Mouse (Mus musculus) gastrocnemius, adult 18-20 months (tissue): ENCODE measurements around the gene Gm4894. TPM values are rescaled to one million over a fixed set of nuclear protein-coding genes. Genes with fewer than 3 reads are reported as not detected.

Source experiments
- DNase-seq: peaks from one replicate; pipeline ENCODE4 v3.0.0; 2021; ENCODE audit warnings: low spot score
- long read RNA-seq, 2 experiments: library from polyadenylated mRNA; stranded (forward); transcript quantifications; one replicate each; pipeline ENCODE4 v2.0.0; 2021
- total RNA-seq, 2 experiments: library from RNA; stranded (reverse); gene quantifications; 2 replicates each; pipeline ENCODE4 v1.2.3; 2021

Gm4894 gene
- not detected for total RNA-seq
- long read RNA-seq, experiment 1, result 0 reads
- long read RNA-seq, experiment 2, result 0 reads

DNA sequence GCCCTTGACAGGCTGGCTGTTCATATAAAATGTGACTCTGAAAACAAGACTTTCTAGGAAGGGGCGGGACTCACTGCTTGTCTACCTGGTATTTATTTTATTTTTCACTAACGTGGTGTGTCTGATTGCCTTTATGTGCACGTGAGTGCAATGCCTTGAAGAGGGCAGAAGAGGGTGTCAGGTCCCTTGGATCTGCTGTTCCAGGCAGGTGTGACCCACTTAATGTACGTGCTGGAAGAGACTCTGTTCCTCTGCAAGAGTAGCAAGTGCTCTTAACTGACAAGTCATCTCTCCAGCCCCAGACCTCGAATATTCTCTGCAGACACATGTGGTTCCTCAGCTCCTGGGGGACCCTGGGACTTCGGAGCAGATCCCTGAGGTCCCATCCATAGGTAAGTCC, at the start of gene Gm4894:
Gene Gm4894, plus strand, starts transcription at position 301 of the 400 bp plus-strand sequence.
- no peak for DNase-seq

DNA sequence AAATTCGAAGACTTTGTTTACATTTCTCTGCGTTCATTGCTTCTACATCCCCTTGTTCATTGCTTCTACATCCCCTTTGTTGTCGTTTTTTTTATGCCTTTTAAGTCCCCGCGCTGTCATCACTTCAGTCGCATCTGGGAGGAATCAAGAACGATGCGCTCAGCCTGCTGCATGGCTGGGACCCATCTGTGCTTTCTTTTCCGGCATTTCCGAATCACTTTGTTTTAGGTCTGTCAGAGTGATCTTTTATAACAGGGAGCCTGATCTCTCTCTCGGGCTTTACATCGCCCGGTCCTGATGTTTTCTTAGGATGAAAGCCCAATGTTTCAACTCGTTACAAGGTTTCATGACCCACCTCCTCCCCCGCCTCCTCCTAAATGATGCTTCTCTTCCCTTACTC, 44.0 kb upstream of the Gm4894 start:
- DNase-seq, result no peak

DNA sequence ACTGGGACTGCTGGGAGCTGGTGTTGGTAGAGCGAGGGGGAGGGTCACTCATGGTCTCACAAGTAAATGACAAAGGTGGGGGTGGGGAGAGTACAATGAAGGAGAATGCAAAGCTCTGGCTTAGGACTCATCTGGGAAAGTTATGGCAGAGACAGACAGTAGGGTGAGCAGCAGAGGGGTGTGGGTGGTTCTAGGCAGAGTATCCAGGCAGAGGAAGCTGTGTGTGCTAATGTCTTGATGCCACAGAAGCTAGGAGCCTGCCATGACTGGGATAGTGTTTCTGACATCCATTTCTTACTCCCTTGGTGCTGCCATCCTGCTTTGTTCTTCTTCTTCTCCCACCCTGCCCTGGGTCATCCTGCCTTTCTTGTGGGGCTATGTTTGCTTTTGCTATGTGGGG, 38.8 kb upstream of the Gm4894 start:
- DNase-seq, result no peak

DNA sequence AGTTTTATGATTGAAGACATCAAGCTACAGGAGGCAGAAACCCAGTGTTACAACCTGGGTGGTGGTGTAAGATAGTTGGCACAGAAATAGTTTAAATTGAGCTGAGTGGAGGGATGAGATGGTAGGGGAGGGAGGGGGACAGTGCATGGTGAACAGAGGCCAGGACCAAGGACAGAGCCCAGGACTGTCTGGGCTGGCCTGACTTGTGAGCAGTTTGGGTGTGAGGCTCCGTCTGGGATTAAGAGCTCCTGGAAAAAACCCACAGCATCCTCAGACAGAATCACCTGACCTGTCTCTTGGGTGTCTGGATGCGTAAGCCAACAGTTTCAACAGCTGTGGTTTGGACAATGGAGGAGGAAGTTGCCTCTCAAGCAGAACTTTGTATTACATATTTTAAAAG, 35.6 kb upstream of the Gm4894 start:
- no peak for DNase-seq

DNA sequence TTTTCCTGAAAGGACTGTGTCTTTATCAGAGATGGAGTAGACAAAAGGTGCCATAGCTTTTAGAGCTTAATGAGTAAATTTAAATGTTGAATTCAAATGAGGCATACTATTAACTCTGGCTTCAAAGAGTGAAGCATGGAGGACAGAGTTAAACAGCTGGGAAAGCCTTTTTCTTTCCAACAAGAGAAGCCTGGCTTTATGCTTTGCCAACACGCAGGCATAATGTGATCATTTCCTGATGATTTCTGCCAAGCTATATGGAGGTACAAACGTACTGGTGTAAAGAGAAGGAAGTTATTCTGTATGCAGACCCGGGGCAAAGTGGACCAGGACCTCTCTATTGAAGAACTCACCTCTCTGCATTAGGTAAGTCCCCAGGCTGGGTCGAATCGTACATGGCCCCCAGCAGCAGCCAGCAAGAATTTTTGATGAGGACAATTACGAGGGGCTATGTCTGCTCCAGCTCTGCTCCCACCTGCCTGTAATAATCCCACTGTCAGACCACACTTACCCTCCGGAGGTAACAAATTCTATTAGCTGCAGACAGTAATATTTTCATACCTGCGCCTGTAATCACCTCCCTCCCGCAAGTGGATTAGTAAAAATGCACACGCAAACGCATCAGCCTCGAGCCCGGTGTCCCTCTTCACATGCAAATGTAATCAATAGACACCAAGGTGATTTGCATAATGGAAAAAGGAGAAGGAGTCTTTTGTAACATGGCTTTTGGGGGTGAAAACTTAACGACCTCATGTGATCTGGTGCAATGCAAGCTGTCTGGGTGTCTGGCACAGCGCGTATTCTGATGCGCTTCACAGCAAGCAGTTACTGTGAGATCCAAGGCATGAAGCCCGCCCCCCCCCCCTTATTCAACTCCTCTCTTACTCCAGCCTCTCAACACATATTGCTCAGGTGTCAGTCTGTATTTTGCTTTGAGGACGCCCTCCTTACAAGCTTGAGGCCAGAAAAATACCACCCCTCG, 32.4 kb upstream of the Gm4894 start:
- DNase-seq, result no peak

DNA sequence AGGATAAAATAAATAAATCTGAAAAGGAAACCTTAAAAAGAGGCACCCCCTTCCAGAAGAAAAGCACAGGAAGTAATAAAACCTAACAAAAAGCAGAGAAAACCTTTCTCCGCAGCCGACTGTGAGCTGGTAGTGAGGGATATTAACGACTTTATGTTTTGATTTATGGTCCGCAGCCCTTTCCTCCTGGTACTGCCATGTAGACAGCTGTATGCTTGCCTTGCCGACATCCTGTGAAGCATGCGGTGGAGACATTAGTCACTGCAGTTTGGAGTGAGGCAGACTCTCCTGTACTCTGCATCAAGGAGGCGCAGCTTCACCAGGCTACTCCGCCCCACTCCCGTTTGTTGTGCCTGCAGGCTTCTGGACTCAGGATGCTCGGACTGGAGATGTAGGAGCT, 25.8 kb upstream of the Gm4894 start:
- DNase-seq, result no peak

DNA sequence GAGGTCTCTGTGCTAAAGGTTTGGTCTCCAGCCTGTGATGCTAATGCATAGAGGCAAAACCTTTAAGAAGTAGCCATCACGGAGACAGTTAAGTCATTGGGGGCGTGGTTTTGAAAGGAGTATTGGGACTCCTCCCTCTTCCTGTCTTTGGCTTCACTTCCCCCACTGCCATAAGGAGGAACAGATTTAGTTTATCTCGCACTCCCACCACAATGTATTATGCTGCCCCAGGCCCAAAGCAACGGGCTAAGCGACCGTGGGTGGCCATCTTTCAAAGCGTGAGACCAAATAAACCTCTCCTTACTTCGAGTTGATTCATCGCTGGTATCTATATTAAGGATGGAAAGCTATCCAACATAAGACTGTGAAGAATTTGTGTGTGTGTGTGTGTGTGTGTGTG, 22.9 kb upstream of the Gm4894 start:
- no peak for DNase-seq

DNA sequence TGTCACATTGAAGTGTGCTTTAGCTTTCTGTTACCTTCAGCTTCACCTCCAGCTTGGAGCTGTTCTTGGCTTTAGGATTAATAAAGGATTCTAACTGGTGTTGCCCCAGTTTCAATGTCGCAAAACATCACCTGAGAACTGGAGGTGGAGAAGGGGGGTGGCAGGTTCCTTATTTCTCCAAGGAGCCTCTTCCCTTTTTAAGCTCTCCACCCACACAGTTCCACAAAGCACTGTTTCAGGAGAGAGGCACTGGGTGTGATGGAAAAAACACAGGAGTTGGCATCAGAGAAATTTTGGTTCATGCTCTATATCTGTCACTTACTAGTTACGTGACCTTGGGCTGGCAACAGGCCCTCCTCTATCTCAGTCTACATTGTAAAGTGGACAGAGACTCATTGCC, 21.3 kb upstream of the Gm4894 start:
- no peak for DNase-seq

DNA sequence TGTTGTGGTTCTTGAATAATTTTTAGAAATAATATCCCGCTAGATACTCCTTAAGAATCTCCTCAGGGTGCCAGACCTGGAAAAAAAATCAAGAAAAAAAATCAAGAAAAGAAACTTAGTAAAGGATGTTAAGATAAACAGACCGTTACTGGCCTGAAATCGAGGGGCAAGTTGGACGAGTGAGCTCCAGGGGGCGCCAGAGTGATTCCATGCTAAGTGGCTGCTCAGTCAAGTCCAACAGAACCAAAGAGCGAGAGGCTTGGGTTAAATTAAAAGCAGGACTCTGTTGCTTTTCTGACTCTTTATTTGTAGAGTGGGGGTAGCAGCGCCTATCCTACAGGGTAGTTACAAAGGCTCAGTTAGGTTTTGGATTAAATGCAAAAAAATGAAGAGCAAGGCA, 3.5 kb upstream of the Gm4894 start:
- DNase-seq, result peak; percentile 47

DNA sequence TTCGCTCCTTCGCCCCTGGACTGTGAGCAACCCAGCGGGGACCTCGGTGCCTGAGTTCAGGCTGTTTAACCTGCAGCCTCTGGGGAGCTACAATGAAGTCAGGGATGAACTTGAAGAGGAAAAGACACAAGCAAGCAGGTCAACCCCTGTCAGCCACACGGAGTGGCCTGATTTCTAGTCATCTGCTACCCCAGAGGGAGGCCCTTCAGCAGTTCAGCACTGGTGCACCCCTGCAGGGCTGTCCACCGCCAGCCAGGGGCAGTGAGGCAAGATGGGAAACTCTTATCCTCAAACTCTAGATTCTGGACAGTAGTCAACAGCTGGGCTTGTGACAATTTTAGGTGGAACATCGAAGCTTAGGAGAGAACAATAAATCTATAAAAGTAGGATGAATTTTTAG, 18.6 kb downstream of the Gm4894 start:
- DNase-seq, result no peak

DNA sequence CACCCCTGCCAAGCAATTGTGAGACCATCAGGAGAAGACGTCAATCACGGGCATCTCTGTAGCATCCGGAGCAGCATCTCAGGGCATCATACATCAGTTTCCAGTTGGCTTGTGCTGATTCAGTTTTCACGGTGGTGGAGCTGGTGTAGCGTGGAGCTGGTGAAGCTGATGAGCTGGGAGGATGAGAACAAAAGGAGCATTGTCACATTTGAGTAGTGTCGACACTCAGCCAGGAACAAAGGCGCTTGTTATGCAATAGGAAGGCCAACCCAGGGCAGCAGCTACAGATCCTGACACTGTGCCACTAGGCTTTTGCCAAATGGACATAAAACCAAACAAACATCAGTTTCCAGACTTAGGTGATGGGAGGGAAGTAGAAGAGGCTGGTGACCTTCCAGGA, 23.2 kb downstream of the Gm4894 start:
- no peak for DNase-seq

DNA sequence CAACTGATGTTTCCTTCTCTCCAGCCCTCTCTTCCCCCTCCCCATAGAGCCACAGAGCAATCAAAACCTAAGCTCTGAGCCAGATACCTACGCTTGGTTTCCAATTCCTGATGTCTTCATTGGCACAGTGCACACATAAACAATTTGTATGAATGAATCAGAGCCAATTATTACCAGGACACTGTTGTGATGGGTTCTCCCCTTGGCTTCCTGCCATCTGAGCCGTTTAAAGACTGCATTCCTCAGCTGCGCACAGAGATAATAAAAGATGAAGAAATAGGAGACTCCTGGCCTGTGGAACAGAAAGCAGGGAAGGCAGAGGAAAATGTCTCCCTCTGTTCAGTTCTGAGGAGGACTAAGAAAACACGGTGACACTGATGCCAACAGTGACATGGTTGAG, 25.6 kb downstream of the Gm4894 start:
- DNase-seq, result no peak

DNA sequence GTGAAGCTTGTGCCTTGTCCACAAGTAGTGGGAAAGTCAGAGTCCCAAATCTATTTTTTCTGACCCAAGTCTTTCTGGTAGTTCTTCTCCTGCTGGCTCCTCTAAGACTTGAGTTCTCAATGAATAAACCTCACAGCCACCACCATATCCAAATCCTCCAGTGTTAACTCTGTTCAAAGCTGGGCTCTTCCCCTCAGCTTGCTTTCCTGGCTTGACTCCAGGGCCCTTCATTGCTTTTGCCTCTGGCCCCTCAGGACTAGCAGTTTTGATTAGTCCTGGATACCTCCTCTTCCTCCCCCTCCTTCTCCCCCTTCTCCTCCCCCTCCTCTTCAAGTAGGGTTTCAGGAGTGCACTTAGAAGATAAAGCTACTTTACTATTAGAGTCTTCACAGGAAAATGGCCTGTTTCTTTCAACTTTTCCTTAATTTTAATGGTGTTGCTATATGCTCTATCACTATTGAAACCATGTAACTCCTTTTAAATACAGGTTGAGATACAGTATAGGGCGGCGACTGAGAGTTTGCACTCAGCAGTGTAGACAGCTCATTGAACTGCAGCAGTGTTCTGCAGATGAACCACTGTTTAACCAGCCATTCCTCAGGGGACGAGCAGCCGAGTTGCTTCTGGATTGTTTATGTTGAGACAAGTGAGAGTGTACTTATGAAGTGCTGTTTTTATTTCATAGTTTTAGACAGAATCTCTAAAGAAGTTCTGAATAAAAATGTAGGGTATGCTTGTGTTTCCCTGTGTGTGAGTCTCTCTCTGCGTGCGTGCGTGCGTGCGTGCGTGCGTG, 26.4 kb downstream of the Gm4894 start:
- no peak for DNase-seq

DNA sequence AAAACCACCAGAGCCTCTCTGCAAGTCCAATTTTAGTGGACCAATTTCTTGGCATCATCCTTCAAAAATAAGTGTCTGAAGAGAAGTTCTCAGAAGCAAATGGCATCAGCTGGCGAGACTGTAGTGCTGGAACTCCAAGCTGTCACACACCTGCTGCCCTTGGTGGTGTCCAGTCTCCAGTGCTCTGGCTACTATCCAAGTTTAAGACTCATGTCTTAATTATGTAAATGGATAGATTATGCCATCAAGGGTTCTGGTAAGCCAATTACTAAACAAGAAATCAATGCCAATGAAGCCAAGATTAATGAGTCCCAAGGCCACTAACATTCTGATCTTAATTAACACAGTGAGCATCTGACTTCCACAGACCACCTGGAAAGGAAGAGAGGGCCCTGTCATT, 44.8 kb downstream of the Gm4894 start:
- no peak for DNase-seq

DNA sequence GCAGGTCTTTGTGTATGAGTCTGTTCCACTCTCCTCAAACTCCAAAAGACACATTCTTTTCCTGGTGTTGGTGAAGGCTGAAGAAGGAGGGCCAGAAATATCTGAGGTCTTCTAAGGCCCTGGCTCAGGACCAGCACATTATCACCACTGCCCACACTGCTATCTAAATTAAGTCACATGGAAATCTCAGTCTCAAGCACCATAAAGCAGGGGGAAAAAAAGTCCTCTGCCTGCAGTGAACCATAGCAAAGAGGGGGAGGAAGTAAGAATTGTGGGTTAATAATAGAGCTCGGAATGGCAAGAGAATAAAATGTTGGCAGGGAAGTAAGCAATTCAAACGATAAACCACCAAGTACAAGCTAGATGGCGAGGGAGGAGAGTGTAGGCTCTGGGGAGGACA, 57.2 kb downstream of the Gm4894 start:
- no peak for DNase-seq

DNA sequence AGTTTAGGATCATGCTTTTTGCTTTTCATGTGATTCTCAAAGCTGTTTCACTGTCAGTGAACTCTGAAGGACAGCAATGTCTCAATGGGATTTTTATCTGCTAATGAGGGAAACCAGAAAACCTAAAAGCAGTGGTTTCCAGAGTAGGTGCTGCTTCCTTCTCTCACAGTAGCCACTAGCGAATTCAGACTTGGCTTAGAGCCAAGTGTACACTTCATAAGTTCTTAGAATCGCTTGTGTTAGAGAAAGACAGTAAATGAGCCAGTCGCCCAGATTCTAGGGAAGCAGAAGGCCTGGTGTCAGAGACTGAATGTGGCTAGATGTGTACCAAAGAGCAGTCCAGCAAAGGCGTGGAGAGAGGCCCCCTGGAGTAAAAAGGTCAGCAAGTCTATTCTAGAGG, 60.5 kb downstream of the Gm4894 start:
- DNase-seq, result no peak

DNA sequence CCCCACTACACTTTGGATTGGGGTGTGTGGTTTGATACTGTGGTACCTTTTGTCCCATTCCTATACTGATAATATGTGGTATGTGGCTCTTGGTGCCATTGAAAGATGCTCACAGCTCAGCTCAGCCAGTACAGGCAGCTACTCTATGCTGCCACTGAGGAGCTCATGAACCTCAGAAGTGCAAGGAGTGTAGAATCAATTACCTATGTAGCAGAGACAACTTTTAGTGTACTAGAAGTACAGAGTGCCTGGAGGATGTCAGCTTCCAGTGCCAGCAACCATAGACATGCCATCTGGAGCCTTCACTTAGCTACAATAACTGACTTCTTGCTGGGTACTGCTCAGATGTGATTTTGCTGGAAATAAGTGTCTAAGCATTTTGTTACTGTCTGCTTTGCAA, 68.3 kb downstream of the Gm4894 start:
- no peak for DNase-seq

Other genes with a start within 250 kb of the Gm4894 start
- gene Zw10, start 194.9 kb upstream of the Gm4894 start, total RNA-seq, result 1 to 10 TPM; 6.7 to 8.3 TPM
- under 1 TPM in 1 of 2 experiments, not detected in 1; 0.37 TPM for gene Tmprss5, start 169.3 kb upstream of the Gm4894 start, total RNA-seq
- gene Drd2, start 90.1 kb downstream of the Gm4894 start, total RNA-seq, result not detected
- not detected for gene Ankk1, start 176.5 kb downstream of the Gm4894 start, total RNA-seq
- 1 to 10 TPM in 1 of 2 experiments, under 1 TPM in 1; 0.91 to 1.1 TPM for gene Ttc12, start 235.7 kb downstream of the Gm4894 start, total RNA-seq